Mouse (Mus musculus) kidney, adult 2 months (tissue): Measurements from ENCODE around the gene Zfp444.

ENCODE experiments used
- CTCF ChIP-seq: fragments of 200-500 bp; conservative IDR thresholded peaks from 2 replicates; pipeline ENCODE4 v1.5.1; 2011; ENCODE audit warnings: low read depth, mild to moderate bottlenecking, control low read depth, low read length, moderate library complexity, mixed read lengths; ENCODE audit not compliant: insufficient read depth, insufficient read length
- POLR2A ChIP-seq: fragments of 200-500 bp; IDR thresholded peaks from one replicate; pipeline ENCODE4 v1.6.1; 2011; ENCODE audit warnings: low read depth, low read length, control low read depth

DNA sequence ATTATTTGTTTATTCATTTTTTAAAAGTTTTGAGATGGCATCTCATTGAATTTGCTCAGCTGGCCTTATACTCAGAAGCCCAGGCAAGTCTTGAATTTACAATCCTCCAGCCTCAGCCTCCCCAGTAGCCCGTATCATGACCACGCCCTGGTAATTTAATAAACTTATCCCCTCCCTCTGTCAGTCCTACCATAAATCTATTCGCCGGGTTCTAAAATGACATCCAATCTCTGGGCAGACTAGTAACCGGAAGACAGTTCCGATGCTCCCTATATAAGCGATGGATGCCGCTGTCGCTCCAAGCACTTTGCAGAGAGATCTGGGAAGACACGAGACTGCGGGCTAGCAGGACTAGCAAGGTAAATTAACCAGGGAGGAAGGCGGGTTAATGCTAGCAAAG, 50.0 kb downstream of the Zfp444 start, which contains the start of gene Zscan5b:
- TF ChIP-seq POLR2A (no peak), CTCF (no peak)
